Mouse (Mus musculus) T-helper 2 cell (primary cell): Measurements from ENCODE around the gene Zzef1.

ENCODE experiments used
- in situ Hi-C: fragments of 300-600 bp; cut with MboI, MseI; formaldehyde crosslinking; loops from one replicate; pipeline ENCODE4 v1.15.1; 2025; ENCODE audit warnings: high pct_unique_total_duplicates

The Zzef1 gene

DNA sequence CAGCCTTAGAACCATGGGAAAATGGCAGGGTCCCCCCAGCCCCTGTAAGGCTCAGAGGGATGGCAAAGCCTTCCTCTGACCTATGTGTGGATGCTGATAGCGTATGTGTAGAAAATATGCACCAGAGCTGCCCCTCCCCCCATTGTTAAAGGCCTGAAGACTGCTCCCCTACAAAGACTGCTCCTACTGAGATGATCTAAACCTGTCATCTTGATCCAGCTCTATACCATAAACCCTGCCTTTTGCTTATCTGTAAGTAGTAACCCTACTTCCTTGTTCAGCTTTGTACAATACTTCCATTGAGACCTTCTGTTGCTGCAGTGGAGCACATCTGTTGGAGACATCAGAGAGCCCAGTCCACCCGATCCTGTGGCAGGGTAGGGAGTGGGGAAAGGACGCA lies 9.2 kb downstream of the Zzef1 start:
- in situ Hi-C loops, result no loop called here

DNA sequence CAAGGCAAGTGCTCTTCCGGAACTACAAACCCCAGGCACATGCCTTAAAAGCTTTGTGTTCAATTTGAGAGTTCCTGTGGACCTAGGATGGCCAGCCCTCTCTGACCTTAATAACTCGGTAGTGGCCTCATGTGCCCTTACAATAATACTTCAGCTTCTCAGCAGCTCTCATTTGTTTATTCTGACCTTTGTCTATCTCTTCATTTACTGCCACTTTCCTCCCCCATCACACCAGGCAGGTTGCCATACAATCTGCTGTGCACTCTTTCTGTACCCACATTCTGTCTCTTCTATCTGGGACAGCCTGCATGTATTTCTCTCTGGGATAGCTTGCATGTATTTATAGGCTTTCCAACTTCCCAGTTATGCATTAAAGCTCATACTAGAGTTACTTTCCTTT lies 10.5 kb downstream of the Zzef1 start:
- in situ Hi-C loops, result no loop called here

DNA sequence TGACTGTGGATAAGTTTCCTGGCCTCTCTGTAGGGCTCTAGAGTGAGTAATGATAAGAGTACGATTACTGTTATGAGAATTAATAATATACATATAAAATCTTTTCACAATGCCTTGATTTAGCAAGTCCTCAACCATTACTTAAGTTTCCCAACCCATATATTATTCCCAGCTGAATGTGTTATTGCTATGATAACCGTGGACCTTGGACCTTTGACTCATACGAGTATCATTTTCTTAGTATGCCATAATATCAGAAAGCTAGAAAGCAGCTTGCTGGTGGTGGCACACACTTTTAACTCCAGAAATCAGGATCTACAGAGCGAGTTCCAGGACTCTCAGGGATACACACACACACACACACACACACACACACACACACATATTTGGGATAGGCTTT lies 12.0 kb downstream of the Zzef1 start:
- in situ Hi-C loops, result no loop called here

DNA sequence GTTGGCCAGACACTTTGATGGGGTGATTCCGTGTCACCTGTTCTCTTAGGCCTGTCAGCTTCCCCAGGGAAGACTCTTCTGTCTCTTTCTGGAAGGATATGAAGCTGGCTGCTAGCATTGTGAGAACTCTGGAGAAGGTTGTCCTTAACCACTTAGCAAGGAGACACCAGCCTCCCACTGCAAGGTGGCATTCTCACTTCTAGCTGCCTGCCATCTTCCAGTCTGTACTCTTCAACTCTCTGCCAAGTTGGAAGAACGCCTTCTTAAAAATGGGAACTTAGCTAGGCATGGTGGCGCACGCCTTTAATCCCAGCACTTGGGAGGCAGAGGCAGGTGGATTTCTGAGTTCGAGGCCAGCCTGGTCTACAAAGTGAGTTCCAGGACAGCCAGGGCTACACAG lies 17.7 kb downstream of the Zzef1 start:
- in situ Hi-C loops, result no loop called here

DNA sequence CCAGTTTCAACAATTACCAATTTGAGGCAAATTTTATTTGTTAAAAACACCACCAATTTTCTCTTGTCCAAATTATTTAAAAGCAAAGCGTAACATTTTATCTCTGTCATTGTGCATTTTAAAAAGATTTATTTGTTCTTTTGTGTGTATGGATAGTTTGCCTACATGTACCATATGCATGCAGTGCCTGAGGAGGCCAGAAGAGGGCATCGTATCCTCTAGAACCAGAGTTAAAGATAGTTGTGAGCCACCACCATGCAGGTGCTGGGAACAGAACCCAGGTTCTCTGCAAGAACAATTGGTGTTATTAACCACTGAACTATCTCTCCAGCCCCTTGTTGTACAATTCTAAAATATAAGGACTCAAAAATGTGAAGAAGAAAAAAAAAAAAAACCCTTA lies 18.2 kb downstream of the Zzef1 start:
- in situ Hi-C loops, result no loop called here

DNA sequence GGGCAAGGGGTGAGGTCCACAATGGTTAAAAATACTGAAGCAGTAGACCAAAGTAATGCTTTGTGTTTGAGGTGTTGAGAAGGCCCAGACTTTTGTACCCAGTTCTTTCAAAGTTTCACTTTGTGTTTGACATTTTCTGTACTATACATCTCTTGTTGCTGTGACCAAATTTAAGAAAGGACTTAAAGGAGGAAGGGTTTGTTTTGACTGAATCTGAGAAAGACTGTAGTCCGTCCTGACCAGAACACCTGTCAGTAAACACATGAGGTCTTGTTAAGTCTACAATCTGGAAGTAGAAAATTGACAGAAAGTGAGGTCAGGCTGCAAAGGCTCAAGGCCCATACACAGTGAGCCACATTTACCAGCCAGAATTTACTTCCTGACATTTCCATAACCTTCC lies 20.8 kb downstream of the Zzef1 start:
- in situ Hi-C loops, result no loop called here

DNA sequence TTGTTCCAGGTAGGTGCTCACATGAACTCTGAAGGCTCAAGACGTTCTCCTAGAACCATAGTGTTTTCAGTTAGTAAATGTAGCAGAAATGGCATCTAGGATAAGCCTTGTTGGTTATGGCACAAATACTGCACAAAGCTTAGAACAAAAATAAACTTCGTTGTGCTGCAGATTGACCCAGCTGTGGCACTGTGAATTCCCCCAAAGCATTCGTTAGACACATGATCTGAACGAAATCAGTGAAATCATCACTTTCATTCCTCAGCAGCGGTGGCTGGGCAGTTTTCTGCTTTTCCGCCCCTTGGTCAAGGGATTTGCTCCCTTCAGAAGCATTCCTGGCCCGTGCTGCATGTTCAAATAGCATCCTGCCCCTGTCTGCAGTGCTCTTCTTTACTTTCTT lies 22.0 kb downstream of the Zzef1 start:
- in situ Hi-C loops, result no loop called here

DNA sequence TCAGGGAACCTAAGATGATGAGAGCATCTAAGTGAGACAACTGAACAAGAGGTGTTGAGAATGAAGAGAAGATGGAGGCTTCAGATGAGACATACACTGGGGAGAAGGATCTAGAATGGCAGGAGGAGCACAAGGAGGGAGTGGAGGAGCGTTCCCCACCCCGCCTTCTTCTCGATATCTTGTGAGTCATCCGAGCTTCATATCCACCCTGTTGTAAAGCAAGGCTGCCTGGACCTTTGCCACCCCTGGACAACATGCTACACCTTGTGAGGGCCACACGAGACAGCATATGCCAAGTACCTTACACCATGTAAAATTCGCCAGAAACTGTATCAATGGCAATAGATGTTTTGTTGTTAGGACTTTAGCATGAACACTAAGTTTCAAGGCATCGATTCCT lies 25.0 kb downstream of the Zzef1 start:
- in situ Hi-C loops, result no loop called here

DNA sequence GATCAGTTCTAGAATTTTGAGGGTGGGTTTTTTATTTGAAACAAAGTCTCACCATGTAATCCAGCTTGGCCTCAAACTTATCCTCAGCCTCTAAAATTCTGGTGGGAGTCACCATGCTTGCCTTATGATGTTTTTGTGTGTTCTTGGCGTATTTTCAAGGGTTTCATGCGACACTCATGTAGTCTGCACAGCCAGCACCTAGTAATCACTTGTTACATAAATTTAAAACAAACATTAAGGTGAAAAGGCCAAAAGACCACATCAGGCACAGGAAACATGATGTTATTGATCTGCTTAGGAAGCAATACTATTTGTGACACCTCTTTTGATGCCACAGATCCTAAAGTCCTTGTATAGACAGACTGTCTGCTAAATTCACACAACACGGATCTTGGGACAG lies 33.8 kb downstream of the Zzef1 start:
- in situ Hi-C loops, result no loop called here

DNA sequence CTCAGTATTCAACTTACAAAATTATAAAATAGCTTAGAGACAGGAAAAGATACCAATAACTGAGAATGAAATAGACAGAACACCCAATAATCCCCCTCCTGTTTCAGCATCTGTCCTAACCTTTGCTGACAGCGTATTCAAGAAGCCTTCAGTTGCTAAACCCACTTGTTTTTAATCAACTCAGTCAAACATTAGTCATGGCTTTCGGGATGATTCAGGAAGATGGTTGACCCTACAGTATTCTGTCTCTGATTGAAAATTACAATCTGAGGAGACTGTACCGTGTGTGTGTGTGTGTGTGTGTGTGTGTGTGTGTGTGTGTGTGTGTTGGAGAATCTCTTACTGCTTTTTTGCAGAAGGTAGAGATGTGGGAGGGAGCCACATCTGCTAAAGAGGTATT lies 46.7 kb downstream of the Zzef1 start:
- in situ Hi-C loops, result loop anchor here (10.0 kb wide), 1 partner anchor 268 kb away; no protein-coding TSS in a partner anchor

DNA sequence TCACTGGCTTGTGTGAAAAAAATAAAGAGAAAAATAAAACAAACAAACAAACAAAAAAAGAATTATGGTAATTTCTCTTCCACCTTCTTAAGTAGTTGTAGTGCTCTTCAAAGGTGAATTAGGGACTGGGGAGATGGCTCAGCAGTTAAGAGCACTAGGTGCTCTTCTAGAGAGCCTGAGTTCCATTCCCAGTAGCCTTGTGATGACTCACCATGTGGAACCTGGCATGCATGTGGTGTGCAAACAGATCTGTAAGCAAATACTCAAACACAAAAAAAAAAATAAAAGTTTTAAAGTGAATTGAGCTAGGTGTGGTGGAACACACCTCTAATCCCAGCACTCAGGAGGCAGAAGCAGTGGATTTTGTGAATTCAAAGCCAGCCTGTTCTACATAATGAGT lies 47.5 kb downstream of the Zzef1 start:
- in situ Hi-C loops, result loop anchor here (10.0 kb wide), 1 partner anchor 269 kb away; no protein-coding TSS in a partner anchor

DNA sequence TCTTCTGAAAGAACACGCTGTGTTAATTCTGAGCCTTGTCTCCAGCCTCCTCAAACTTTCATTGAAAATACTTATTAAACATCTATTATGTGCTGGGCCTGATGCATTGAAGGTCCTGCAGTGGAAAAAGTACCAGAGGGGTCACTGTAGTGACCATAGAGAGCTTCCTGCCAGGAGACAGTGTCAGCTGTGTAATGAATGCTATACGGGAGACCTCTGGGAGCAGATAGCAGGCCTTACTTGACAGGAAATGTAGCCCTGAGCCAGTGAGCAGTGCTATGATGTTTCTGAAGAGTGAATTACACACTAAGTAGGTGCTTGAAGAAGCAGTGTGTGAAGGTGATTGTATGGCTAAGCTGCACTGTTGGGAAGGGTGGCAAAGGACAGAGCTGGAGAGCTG lies 49.5 kb downstream of the Zzef1 start:
- in situ Hi-C loops, result loop anchor here (10.0 kb wide), 1 partner anchor 271 kb away; no protein-coding TSS in a partner anchor

DNA sequence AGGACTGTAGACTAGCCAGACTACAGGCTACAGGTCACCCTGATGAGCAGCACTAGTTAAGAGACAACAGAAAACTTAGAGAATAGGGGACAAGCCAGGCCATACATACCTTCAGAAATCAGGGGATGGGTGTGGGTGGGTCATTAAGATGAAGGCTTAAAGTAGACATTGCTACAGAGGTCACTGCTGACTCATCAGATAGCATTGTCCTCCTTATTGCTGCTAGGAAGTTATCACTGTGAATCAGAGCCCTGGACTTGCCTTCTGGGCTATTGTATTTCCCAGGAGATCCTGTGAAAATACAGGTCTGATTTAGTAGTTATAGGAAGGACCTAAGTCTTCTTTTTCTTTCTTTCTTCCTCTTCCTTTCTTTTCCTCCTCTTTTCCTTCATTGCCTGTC lies 50.7 kb downstream of the Zzef1 start:
- in situ Hi-C loops, result loop anchor here (10.0 kb wide), 1 partner anchor 272 kb away; no protein-coding TSS in a partner anchor

DNA sequence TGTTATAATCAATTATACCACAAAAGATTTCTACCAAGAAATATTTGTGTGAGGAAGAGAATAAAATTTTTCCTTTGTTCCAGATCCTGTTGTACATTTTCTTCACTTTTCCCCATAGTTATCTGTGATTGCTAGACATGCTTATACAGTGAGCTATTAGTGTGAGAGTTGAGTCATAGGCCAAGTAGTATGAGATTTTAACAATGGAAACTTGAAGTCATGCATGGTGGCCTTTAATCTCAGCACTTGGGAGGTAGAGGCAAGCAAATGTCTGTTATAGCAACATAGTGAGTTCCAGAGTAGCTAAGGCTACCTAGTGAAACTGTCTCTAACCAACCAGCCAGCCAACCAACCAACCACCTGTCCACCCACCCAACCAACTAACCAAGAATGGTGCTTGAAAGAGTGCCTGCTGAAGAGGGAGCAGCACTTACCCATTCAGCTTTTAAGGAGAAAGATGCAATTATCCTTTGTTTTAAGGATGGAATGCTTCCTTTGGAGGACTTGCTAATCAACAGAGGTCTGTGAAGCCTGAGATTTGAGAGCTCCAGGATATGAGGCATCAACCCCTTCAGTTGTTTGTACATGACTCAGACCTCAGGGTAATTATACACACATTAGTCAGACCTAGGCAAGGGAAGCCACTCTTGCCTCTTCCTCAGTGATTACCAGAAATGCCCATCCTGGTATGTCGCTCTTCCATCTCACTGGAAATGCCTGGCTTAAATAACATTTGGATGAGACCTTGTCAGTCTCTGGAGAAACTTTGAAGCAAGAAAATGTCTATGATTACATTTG lies 52.0 kb downstream of the Zzef1 start:
- in situ Hi-C loops, result loop anchor here (10.0 kb wide), 1 partner anchor 273 kb away; no protein-coding TSS in a partner anchor

DNA sequence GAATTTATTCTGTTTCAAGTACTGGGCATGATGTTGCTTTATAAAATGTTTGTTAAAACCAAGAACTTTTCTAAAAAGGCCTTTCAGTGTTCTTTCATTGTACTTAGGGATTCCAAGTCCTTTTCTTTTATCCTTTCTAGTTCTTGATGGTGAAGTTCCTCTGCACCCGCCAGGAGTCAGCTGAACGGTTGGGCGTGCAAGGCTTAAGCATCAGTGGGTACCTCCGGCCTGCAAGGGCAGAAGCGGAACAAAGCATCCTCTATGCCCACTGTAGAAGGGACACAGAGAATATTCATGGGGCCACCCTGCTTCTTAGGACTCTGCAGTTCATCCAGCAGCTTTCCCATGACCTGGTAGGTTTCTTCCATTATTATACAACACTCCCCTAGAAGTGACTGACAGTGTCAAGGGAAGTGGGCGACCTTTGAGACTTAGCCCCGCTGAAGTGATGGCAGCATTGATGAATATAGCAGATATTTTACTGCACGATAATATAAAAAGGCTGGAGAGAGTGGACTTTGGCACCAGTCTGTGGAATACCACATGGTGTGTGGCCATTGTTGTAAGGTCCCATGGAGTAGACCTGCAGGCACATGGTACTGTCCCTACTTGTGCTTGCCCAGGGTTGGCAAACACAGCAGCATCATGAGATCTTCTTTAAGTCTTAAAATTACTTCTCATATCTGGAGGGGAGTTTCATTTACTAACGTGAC lies 54.5 kb downstream of the Zzef1 start:
- in situ Hi-C loops, result no loop called here

DNA sequence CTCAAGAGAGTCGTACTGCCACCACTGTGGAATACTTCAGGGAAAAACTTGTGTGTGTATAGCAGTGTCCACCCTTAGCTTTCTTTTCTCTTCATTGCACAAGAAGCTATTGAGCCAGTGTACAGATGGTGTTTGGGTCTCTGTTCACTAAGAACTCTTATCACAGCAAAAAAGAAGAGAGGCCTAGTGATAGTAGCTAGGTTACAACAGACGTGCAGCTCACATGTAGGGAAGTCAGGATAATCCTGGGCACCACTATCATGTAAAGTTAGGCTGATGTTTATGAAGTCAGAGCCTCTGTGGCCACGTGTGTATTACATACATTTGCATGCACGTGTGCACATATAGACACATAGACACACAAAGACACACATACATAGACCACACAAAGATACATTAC lies 55.2 kb downstream of the Zzef1 start:
- in situ Hi-C loops, result no loop called here

DNA sequence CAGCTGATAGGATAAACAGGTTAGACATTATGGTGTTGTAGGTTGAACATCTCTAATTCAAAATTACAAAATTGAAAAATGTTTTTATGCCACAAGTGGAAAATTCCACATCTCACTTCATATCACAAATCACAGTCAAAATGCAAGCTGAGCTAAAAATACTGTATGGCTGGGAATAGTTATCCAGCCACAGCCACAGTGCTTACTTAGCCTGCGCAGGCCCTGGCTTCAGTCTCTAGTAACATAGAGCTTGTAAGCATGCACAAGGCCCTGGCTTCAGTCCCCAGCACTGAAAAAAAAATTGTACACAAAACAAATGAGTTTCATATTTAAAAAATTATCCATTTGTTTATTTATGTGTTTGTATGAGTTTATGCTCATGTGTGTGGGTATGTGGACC lies 56.1 kb downstream of the Zzef1 start:
- in situ Hi-C loops, result no loop called here

DNA sequence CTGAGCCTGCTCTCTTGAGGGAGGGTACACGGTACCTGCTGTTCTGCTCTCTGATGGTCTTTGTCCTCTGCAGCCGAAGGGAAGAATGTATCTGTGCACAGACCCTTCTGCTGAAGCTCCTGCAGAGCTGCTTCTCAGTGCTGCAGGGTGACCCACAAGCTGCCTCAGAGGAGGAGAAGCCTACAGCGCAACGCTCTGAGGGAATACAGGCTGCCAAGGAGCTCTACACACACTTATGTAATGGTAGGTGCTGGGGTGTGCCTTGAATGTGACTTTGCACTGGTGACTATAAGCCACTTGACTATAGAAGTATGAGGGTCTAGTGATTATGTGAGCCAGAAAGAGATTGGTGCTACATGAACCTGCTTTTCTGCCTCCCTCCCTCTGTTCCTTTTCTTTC lies 57.1 kb downstream of the Zzef1 start:
- in situ Hi-C loops, result no loop called here

DNA sequence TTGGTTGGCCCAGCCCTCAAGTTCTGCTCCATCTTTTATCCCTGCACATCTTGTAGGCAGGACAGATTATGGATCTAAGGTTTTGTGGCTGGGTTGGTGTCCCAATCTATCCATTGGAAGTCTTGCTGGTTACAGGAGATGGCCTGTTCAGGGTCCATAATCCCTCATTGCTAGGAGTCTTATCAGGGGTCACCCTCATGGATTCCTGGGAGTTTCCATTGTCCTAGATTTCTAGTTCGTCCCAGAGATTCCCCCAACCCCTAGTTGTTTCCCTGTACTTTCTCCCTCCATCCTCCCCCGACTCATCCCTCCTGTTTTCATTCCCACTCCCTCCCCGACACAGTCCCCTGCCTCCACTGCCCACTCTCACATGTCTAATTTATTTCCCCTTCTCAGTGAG lies 58.2 kb downstream of the Zzef1 start:
- in situ Hi-C loops, result no loop called here

DNA sequence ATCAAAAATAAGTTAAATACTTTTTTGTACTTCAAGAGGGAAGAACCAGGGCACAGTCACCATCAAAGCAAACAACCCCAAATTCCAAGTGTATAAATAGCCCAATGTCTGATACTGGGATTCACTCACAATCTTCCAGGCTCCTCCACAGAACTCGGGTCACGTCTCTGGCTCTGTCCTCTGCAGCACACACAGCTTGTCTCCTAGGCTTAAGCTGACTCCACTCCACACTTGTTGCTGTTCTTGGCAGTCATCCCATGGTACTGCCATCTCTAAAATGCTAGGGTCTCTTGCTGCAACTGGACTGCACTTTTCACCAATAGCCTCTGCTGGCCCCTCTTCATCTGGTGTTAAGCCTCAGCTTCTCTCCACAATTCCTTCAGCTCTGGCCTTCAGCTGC lies 60.7 kb downstream of the Zzef1 start:
- in situ Hi-C loops, result no loop called here

DNA sequence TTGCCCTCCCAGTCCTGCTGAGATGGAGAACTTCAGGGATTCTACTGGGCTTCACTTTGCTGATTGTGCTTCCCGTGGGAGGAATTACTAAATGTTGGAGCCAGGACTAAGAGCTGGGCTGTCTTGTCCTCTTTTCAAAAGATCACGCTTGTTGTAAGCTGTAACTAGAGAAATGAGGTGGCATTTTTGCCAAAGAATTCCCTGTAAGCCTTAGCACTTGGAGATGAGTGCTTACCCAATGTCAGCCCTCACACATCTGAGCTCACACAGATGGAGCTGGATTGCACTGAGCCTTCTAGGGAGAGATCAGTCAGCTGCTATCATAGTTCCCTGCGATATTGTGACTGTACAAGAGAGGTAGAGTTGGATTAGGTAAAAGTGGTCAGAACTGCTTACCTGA lies 65.2 kb downstream of the Zzef1 start:
- in situ Hi-C loops, result no loop called here

DNA sequence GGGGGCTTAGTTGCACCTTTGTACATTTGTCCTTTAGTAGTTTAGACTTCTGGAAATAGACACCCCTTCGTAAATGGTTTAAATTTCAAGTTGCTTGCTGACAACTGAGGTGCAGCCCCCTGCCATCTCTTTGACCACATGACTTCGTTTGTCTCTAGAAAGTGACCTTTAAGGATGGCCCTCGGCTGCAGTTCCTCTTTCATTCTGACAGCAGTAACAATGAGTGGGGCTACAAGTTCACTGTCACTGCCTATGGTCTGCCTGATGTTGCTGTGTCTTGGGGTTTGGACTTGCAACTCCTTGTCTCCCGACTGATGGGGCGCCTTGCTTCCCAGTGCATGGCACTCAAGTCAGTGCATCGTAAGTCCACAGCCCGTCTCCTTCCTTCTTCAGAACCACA lies 70.4 kb downstream of the Zzef1 start:
- in situ Hi-C loops, result no loop called here

DNA sequence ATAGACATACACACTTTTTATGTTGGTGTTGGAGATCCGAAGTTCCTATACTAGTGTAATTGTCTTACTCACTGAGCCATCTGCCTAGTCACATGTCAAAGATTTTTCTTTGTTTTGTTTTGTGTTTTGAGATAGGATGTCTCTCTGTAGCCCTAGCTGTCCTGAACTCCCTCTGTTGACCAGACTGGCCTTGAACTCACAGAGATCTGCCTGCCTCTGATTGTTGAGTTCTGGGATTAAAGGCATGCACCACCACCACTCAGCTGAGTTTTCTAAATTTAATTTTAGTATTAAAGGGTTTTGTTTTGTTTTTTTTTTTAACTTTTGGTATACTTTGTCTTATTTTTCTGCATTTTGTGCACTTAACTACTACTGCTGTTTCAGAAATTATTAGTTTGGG lies 76.0 kb downstream of the Zzef1 start:
- in situ Hi-C loops, result no loop called here
